Mouse (Mus musculus) cerebellum, postnatal 4 days (tissue): Measurements from ENCODE around the gene Gpx6.
A peak's percentile ranks its signal among the peaks of the same experiment; 100 is the strongest.

Experiments
- DNase-seq, 2 experiments: peaks; one replicate each; pipeline ENCODE4 v3.0.0; 2022; ENCODE audit warnings: low spot score in 2 of 2, mixed read lengths in 1 of 2

Gene Gpx6

GRCm38 (mm10) chr13:21311926-21312325 is at the start of gene Gpx6:
TSS of gene Gpx6 (plus strand) at chr13:21312125.
- no peak for DNase-seq

GRCm38 (mm10) chr13:21262787-21263461 is 49.0 kb upstream of the Gpx6 start:
- DNase-seq = no peak

DNA sequence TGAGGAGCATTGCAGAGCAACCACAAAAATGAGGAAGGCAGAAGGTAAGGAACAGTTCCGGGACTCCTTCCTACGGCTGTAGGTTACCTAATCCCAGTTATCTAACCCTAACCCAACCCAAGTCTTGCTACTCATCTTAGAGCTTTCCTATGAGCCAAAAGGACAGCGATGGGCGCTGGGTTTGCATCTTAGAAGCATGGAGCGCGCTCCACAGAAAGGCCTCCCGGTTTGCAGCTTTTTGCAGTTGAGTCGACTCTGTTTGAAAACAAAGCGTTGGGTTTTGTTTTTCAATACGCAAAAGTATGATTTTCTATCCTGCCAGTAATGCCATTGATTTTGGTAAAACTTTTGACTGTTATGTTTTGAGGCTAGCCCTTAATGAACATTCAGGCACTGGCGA is 48.0 kb upstream of the Gpx6 start:
- no peak for DNase-seq

DNA sequence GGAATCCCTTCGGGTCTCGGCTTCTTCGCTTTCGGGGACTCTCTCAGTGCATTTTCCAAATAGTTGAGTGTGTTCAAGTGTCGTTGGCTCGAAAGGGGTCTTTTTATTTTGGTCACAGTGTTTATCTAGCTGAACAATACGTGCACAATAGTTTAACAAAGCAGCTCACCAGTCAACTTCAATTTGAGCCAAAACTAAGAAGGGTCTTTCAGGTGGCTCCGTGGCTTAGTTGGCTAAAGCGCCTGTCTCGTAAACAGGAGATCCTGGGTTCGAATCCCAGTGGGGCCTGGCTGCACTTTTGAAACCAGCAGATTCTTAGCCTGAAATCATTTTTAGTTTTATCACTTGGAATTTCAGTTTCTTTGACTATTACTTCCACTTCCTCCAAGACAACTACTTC is 47.6 kb upstream of the Gpx6 start:
- DNase-seq = no peak

- no peak for DNase-seq
Observed at GRCm38 (mm10) chr13:21265736-21266135, 46.2 kb upstream of the Gpx6 start.

GRCm38 (mm10) chr13:21267541-21267940 is 44.4 kb upstream of the Gpx6 start:
- DNase-seq = no peak

DNA sequence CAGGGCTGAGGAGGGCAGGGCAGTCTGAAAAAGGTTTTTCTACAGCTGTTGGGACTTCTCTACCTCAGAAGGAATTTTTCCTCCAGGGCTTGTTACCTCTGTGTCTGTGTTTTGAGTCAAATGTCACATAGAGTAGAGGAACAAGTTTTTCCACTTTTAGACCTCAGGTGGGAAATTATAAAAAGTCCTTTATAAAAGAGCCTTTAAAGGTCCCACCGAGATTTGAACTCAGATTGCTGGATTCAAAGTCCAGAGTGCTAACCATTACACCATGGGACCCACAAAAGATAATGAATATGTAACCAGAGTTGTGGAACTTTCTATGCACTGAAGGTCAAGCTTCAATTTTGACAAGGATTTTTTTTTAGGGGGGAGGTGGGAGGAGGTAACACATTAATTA is 43.7 kb upstream of the Gpx6 start:
- no peak for DNase-seq

- peak in 1 of 2 experiments; percentile 21 for DNase-seq
Observed at GRCm38 (mm10) chr13:21275021-21275814, 36.7 kb upstream of the Gpx6 start.

DNA sequence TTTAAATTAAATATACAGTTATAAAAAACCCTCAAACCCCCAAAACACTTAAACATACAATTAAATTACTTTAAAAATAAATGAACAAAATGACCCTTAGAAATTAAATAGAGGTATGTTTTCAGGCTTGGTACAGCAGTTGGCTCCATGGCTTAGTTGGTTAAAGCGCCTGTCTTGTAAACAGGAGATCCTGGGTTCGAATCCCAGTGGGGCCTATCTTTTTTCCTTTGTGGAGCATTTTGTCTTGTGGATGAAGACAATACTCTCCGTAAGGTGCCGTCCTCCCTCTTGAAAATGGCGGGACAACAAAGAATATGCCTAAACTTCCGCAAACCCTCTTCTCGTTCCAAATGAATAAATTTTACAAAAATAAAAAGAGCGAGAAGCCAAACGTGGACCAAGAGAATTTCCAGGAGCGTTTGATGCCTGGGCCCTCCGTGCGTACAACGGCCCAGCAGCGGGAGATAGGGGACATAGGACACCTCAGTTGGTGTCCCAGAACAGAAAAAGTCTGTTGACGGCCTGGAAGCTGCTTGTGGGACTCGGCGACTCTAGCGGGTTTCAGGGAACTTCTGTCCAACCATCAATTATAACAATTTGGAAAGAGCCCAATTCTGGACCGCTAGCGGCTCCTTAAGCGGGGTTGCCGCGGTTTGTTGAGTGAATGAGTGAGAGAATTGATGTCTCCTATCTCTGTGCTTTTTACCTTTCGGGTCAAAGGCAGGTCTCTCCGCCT is 35.9 kb upstream of the Gpx6 start:
- peak in 1 of 2 experiments; percentile 64 for DNase-seq

GRCm38 (mm10) chr13:21276551-21276950 is 35.4 kb upstream of the Gpx6 start:
- DNase-seq = no peak

- DNase-seq = no peak
Observed at GRCm38 (mm10) chr13:21279076-21279475, 32.8 kb upstream of the Gpx6 start.

GRCm38 (mm10) chr13:21279559-21279958 is 32.4 kb upstream of the Gpx6 start:
- DNase-seq = peak; percentile 46 to 88

- DNase-seq = no peak
Observed at GRCm38 (mm10) chr13:21292631-21293030, 19.3 kb upstream of the Gpx6 start, which contains the start of gene Gpx5. TSS of gene Gpx5 (minus strand) at chr13:21292731.

DNA sequence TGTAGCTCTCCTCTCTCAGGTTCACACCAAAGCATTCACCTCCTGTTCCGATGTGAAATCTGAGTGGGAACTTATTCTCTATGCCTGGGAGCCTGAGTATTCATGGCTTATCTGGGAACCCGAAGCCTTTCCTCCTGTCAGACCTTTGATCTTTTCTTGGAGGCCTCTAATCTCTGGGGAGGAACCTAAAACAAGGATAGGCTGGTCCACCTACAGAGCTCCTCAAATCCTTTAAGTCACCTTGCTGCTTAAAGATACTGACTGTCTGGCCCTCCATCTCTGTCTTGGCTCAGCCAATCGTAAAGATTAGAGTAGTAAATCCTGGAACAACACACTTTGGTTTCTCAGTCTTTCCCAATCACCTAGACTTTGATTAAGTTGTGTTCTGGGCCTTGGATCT is 13.4 kb upstream of the Gpx6 start:
- no peak for DNase-seq

GRCm38 (mm10) chr13:21304483-21305066 is 7.3 kb upstream of the Gpx6 start:
- no peak for DNase-seq

DNA sequence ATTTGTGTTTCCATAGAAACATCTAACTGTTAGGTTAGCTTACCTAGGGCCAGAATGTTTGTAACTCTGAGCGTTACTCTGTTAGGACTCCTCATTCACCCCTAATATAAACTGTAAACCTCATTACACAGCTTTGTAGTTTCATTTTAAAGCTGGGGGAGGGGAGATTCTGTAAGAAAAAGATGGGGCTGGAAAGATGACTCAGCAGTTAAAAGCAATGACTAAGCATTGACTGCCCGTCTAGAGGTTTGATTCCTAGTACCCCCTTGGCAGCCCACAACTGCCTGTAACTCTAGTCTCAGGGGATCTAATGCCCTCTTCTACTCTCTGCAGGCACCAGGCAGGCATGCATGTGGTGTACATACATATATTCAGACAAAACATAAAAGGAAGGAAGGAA is 2.1 kb upstream of the Gpx6 start:
- DNase-seq = no peak

DNA sequence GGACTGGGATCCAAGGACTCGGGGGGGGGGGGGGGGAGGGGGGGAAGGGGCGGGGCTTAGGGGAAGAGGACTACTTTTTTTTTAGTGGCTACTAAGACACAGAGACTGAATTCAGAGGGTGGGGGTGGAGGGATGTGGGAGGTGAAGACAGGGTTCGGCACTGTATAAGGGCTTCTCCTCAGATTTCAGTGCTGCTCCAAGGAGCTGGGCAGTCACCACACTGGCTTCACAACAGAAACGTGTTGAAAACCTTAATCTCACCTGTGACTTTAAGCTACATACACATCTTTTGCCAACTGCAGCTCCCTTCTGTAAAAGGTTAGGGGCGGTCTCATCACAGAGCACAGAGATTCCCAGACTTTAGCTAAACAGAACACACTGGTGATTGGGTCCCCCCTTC is 929 bp downstream of the Gpx6 start:
- DNase-seq = no peak

GRCm38 (mm10) chr13:21313903-21314302 is 2.0 kb downstream of the Gpx6 start:
- DNase-seq = no peak

GRCm38 (mm10) chr13:21320262-21320661 is 8.3 kb downstream of the Gpx6 start:
- DNase-seq = no peak

DNA sequence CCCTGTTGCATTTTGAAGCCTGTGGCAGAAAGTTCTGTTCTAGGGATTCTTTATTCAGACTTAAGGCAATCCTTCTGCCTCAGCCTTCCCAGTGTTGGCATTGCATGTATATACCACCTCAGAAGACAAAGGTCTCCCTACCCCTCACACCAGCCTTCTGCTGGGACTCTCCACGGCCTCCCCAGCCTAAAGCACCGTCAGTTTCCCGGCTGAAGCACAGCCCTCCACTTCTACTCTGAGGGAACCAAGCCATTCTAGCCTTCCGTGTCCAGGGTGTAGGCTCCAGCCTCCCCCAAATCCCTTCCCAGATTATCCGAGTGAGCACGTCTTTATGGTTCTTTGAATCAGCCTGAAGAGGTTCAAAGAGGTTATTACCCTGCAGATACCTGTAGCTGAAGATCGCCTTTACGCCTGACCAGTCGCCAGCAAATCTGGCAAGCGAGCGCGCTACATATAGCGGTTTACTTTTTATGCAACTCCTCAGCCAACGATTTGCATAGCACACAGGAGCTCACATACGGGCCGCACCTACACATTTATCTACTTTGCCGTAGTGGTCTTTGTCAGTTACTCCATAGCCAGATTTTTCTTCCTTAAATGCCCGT is 10.1 kb downstream of the Gpx6 start:
- no peak for DNase-seq

- DNase-seq = peak in 1 of 2 experiments; percentile 17
Observed at GRCm38 (mm10) chr13:21322509-21323375, 10.8 kb downstream of the Gpx6 start.
